Mouse (Mus musculus) liver, embryonic 16.5 days (tissue): ENCODE measurements at regions not wholly inside any gene's neighbourhood (a gene's known extent, or its start where the extent isn't known, plus 50 kb on each side); places are given as distances from the start of the nearest gene placed in this dataset.

ENCODE experiments used
- ATAC-seq: fragments of 200-750 bp; cut with Nextera tagmentation; 2 replicates; pipeline ENCODE4 v1.8.0; 2017; ENCODE audit warnings: low read depth, mild to moderate bottlenecking, moderate number of reproducible peaks, moderate library complexity
- H3K27ac ChIP-seq: fragments of 300-500 bp; sonication (generic); 2 replicates; pipeline ENCODE4 v1.5.1; 2014; ENCODE audit warnings: mild to moderate bottlenecking, low read length
- H3K27me3 ChIP-seq: fragments of 300-500 bp; sonication (generic); 2 replicates; pipeline ENCODE4 v1.6.1; 2014; ENCODE audit warnings: low read depth, low read length, mixed read lengths; ENCODE audit not compliant: control insufficient read depth, insufficient read depth
- H3K36me3 ChIP-seq: fragments of 300-500 bp; sonication (generic); 2 replicates; pipeline ENCODE4 v1.6.1; 2014; ENCODE audit warnings: mild to moderate bottlenecking; ENCODE audit not compliant: control insufficient read depth, insufficient read depth
- H3K4me1 ChIP-seq: fragments of 300-500 bp; sonication (generic); 2 replicates; pipeline ENCODE4 v1.6.1; 2014; ENCODE audit warnings: low read depth, low read length, mixed read lengths; ENCODE audit not compliant: control insufficient read depth
- H3K4me2 ChIP-seq: fragments of 300-500 bp; sonication (generic); 2 replicates; pipeline ENCODE4 v1.6.1; 2014; ENCODE audit warnings: low read depth, low read length, mixed read lengths
- H3K4me3 ChIP-seq: fragments of 300-500 bp; sonication (generic); 2 replicates; pipeline ENCODE4 v1.5.1; 2014; ENCODE audit warnings: low read depth, mild to moderate bottlenecking, low read length
- H3K9ac ChIP-seq: fragments of 300-500 bp; sonication (generic); 2 replicates; pipeline ENCODE4 v1.6.1; 2014; ENCODE audit warnings: low read depth, low read length
- H3K9me3 ChIP-seq: fragments of 300-500 bp; sonication (generic); replicated peaks from 2 replicates; pipeline ENCODE4 v1.6.1; 2016; ENCODE audit warnings: low read length; ENCODE audit not compliant: control insufficient read depth
- WGBS: fragments of 180-500 bp; shearing (Covaris S2); extraction: QIAGEN DNeasy Blood & Tissue Kit; methylation state at CpG from one replicate; pipeline ENCODE4 v1.1.7; 2014; ENCODE audit not compliant: insufficient replicate concordance; 5-methylcytosine and 5-hydroxymethylcytosine counted together

GRCm38 (mm10) chr16:73482176-73482575, 929.4 kb downstream of the Robo2 start:
- Histone ChIP-seq H3K4me2 (no peak overlapping the region), H3K4me3 (no peak overlapping the region), H3K9ac (no peak overlapping the region), H3K4me1 (no peaks in the 10 kb centered on the region), H3K36me3 (no peaks in the 10 kb centered on the region), H3K27ac (no peak overlapping the region), H3K9me3 (no peaks in the 10 kb centered on the region), H3K27me3 (no peaks in the 10 kb centered on the region)
- no peak for ATAC-seq
- WGBS, result 50% methylated on average over 6 of the region's 6 CpGs

- 40% methylated on average over 2 of the region's 2 CpGs for WGBS
- H3K4me1 ChIP-seq, result no peaks in the 10 kb centered on the region
- no peaks in the 10 kb centered on the region for H3K36me3 ChIP-seq
- H3K27ac ChIP-seq, result no peak overlapping the region
- H3K4me2 ChIP-seq, result no peak overlapping the region
- ATAC-seq, result no peak
- no peak overlapping the region for H3K4me3 ChIP-seq
- no peaks in the 10 kb centered on the region for H3K27me3 ChIP-seq
- no peaks in the 10 kb centered on the region for H3K9me3 ChIP-seq
- no peak overlapping the region for H3K9ac ChIP-seq
Observed at GRCm38 (mm10) chr16:73473502-73473901, 938.1 kb downstream of the Robo2 start.

- Histone ChIP-seq H3K9ac (no peak overlapping the region), H3K9me3 (no peaks in the 10 kb centered on the region), H3K36me3 (no peaks in the 10 kb centered on the region), H3K4me1 (no peaks in the 10 kb centered on the region), H3K27ac (no peak overlapping the region), H3K4me2 (no peak overlapping the region), H3K27me3 (no peaks in the 10 kb centered on the region), H3K4me3 (no peak overlapping the region)
- WGBS, result 56% methylated on average over 5 of the region's 5 CpGs
- ATAC-seq, result no peak
Observed at GRCm38 (mm10) chr16:73471547-73471946, 940.1 kb downstream of the Robo2 start.

GRCm38 (mm10) chr16:73470535-73470934, 941.1 kb downstream of the Robo2 start:
- H3K4me1 ChIP-seq, result no peaks in the 10 kb centered on the region
- H3K36me3 ChIP-seq, result no peaks in the 10 kb centered on the region
- WGBS, result 37% methylated on average over 4 of the region's 4 CpGs
- H3K4me3 ChIP-seq, result no peak overlapping the region
- no peak for ATAC-seq
- no peaks in the 10 kb centered on the region for H3K9me3 ChIP-seq
- no peaks in the 10 kb centered on the region for H3K27me3 ChIP-seq
- no peak overlapping the region for H3K27ac ChIP-seq
- H3K4me2 ChIP-seq, result no peak overlapping the region
- no peak overlapping the region for H3K9ac ChIP-seq

GRCm38 (mm10) chr16:73466296-73466695, 945.3 kb downstream of the Robo2 start:
- WGBS, result 57% methylated on average over 6 of the region's 6 CpGs
- Histone ChIP-seq H3K4me3 (no peak overlapping the region), H3K9me3 (no peaks in the 10 kb centered on the region), H3K9ac (no peak overlapping the region), H3K27ac (no peak overlapping the region), H3K4me1 (no peaks in the 10 kb centered on the region), H3K27me3 (no peaks in the 10 kb centered on the region), H3K36me3 (no peaks in the 10 kb centered on the region), H3K4me2 (no peak overlapping the region)
- ATAC-seq, result no peak

- H3K9me3 ChIP-seq, result no peaks in the 10 kb centered on the region
- no peaks in the 10 kb centered on the region for H3K36me3 ChIP-seq
- no peak overlapping the region for H3K4me2 ChIP-seq
- 59% methylated on average over 4 of the region's 4 CpGs for WGBS
- ATAC-seq, result no peak
- no peaks in the 10 kb centered on the region for H3K27me3 ChIP-seq
- H3K4me3 ChIP-seq, result no peak overlapping the region
- no peak overlapping the region for H3K9ac ChIP-seq
- no peak overlapping the region for H3K27ac ChIP-seq
- H3K4me1 ChIP-seq, result no peaks in the 10 kb centered on the region
Observed at GRCm38 (mm10) chr16:73462516-73462915, 949.1 kb downstream of the Robo2 start.

- Histone ChIP-seq H3K9ac (no peak overlapping the region), H3K27me3 (no peaks in the 10 kb centered on the region), H3K4me1 (no peaks in the 10 kb centered on the region), H3K27ac (no peak overlapping the region), H3K4me3 (no peak overlapping the region), H3K4me2 (no peak overlapping the region), H3K9me3 (no peaks in the 10 kb centered on the region), H3K36me3 (no peaks in the 10 kb centered on the region)
- ATAC-seq, result no peak
- WGBS, result 73% methylated on average over 3 of the region's 3 CpGs
Observed at GRCm38 (mm10) chr16:73450634-73451245, 960.9 kb downstream of the Robo2 start.

GRCm38 (mm10) chr16:73449836-73450235, 961.8 kb downstream of the Robo2 start:
- Histone ChIP-seq H3K36me3 (no peaks in the 10 kb centered on the region), H3K27me3 (no peaks in the 10 kb centered on the region), H3K9me3 (no peaks in the 10 kb centered on the region), H3K4me2 (no peak overlapping the region), H3K9ac (no peak overlapping the region), H3K27ac (no peak overlapping the region), H3K4me3 (no peak overlapping the region), H3K4me1 (no peaks in the 10 kb centered on the region)
- 71% methylated on average over 7 of the region's 7 CpGs for WGBS
- ATAC-seq, result no peak

- H3K36me3 ChIP-seq, result no peaks in the 10 kb centered on the region
- no peak overlapping the region for H3K4me3 ChIP-seq
- H3K9ac ChIP-seq, result no peak overlapping the region
- no peak overlapping the region for H3K4me2 ChIP-seq
- no peak for ATAC-seq
- no peak overlapping the region for H3K27ac ChIP-seq
- no peaks in the 10 kb centered on the region for H3K4me1 ChIP-seq
- H3K27me3 ChIP-seq, result no peaks in the 10 kb centered on the region
- no peaks in the 10 kb centered on the region for H3K9me3 ChIP-seq
- 70% methylated on average over 3 of the region's 3 CpGs for WGBS
Observed at GRCm38 (mm10) chr16:73435726-73436125, 975.9 kb downstream of the Robo2 start.
